ENCODE assay signal across 15 mouse cellular contexts in genomic region chr2:101966017-101966416, GRCm38 (mm10).
DNase-seq lines count a peak whose midpoint lies in the region; ATAC-seq lines count a peak whose summit lies in the region.
"Had no signal": no experiment of that assay in that cellular context is flagged by ENCODE, and none has a peak within 500 bp of the region (broad histone marks: within the 10 kb centered on the region; RNA-seq: fewer than 3 reads in every experiment).

No protein-coding gene starts in this region.

- H3K4me1 ChIP-seq in hindbrain, embryonic 10.5 days (replicated peaks) = peaks cover 65% of the 10 kb centered on the region
- peaks cover 9% of the 10 kb centered on the region for H3K4me1 ChIP-seq in hindbrain, embryonic 16.5 days (ENCODE audit: control insufficient read depth, insufficient read depth, low read depth, low read length)
- H3K4me1 ChIP-seq in liver, embryonic 13.5 days (replicated peaks) = peaks cover 12% of the 10 kb centered on the region; the same call in 1 of the 2 replicates
- peaks cover 16% of the 10 kb centered on the region for H3K4me1 ChIP-seq in liver, embryonic 11.5 days (replicated peaks; ENCODE audit: control insufficient read depth, insufficient read depth, low read length)
- peaks cover 73% of the 10 kb centered on the region for H3K4me1 ChIP-seq in limb, embryonic 10.5 days
- H3K4me1 ChIP-seq in stomach, embryonic 15.5 days = 0 out of 2 replicates have a peak, but pooled peaks cover 12% of the 10 kb centered on the region
- H3K4me1 ChIP-seq: megakaryocyte, embryonic 14.5 days had no signal

- DNase-seq in hindbrain, embryonic 10.5 days (ENCODE audit: low spot score) = no peak
- no peak for DNase-seq in liver, embryonic 13.5 days
- DNase-seq in liver, embryonic 11.5 days (ENCODE audit: low spot score) = no peak
- no peak for DNase-seq in limb, embryonic 10.5 days (ENCODE audit: low spot score)
- DNase-seq in adrenal gland, postnatal 4 days (ENCODE audit: low spot score in 2 of 2) = no peak
- no peak for DNase-seq in lung, postnatal 4 days
- DNase-seq: adrenal gland, postnatal 14 days; lung, embryonic 14.5 days; right cerebral cortex, adult 18-20 months; thymus, adult 2 months had no signal

- no peaks in the 10 kb centered on the region for H3K9me3 ChIP-seq in hindbrain, embryonic 10.5 days
- H3K9me3 ChIP-seq in hindbrain, embryonic 16.5 days (ENCODE audit: control insufficient read depth, low read length) = no peaks in the 10 kb centered on the region
- H3K9me3 ChIP-seq in liver, embryonic 13.5 days (replicated peaks) = no peaks in the 10 kb centered on the region
- H3K9me3 ChIP-seq in liver, embryonic 11.5 days (ENCODE audit: control insufficient read depth, low read length) = no peaks in the 10 kb centered on the region
- no peaks in the 10 kb centered on the region for H3K9me3 ChIP-seq in limb, embryonic 10.5 days (replicated peaks)
- H3K9me3 ChIP-seq in stomach, embryonic 15.5 days = no peaks in the 10 kb centered on the region
- H3K9me3 ChIP-seq: embryonic facial prominence, embryonic 15.5 days; heart, embryonic 15.5 days; megakaryocyte, embryonic 14.5 days had no signal

- no peak overlapping the region for H3K9ac ChIP-seq in hindbrain, embryonic 16.5 days (ENCODE audit: low read depth, low read length)
- H3K9ac ChIP-seq in liver, embryonic 13.5 days = no peak overlapping the region
- H3K9ac ChIP-seq in liver, embryonic 11.5 days (ENCODE audit: low read depth, low read length) = no peak overlapping the region
- no peak overlapping the region for H3K9ac ChIP-seq in stomach, embryonic 15.5 days
- H3K9ac ChIP-seq: embryonic facial prominence, embryonic 15.5 days; heart, embryonic 15.5 days; lung, embryonic 14.5 days had no signal

- 81% methylated on average over 4 of the region's 4 CpGs for WGBS in hindbrain, embryonic 10.5 days
- 62% methylated on average over 4 of the region's 4 CpGs for WGBS in hindbrain, embryonic 16.5 days
- WGBS in liver, embryonic 13.5 days (ENCODE audit: insufficient replicate concordance) = 68% methylated on average over 4 of the region's 4 CpGs
- WGBS in liver, embryonic 11.5 days = 67% methylated on average over 4 of the region's 4 CpGs
- WGBS in limb, embryonic 10.5 days = 66% methylated on average over 4 of the region's 4 CpGs
- 69% methylated on average over 4 of the region's 4 CpGs for WGBS in stomach, embryonic 15.5 days

- H3K36me3 ChIP-seq in hindbrain, embryonic 10.5 days = no peaks in the 10 kb centered on the region
- H3K36me3 ChIP-seq in hindbrain, embryonic 16.5 days (ENCODE audit: control insufficient read depth, insufficient read depth, low read length) = no peaks in the 10 kb centered on the region
- no peaks in the 10 kb centered on the region for H3K36me3 ChIP-seq in liver, embryonic 13.5 days
- no peaks in the 10 kb centered on the region for H3K36me3 ChIP-seq in liver, embryonic 11.5 days (ENCODE audit: control insufficient read depth, insufficient read depth, low read length)
- H3K36me3 ChIP-seq in limb, embryonic 10.5 days = no peaks in the 10 kb centered on the region
- H3K36me3 ChIP-seq in stomach, embryonic 15.5 days = no peaks in the 10 kb centered on the region
- H3K36me3 ChIP-seq: embryonic facial prominence, embryonic 15.5 days; heart, embryonic 15.5 days had no signal

- H3K27ac ChIP-seq in hindbrain, embryonic 10.5 days = peak overlapping the region; percentile 29; the same call in 1 of the 2 replicates
- no peak overlapping the region for H3K27ac ChIP-seq in hindbrain, embryonic 16.5 days (ENCODE audit: low read depth, low read length)
- peak overlapping the region; percentile 6 for H3K27ac ChIP-seq in liver, embryonic 13.5 days
- H3K27ac ChIP-seq in liver, embryonic 11.5 days (ENCODE audit: low read depth, low read length) = no peak overlapping the region
- peak overlapping the region; percentile 61; the same call in 1 of the 2 replicates for H3K27ac ChIP-seq in limb, embryonic 10.5 days
- H3K27ac ChIP-seq in stomach, embryonic 15.5 days = peak overlapping the region; percentile 35; the same call in 1 of the 2 replicates
- H3K27ac ChIP-seq: embryonic facial prominence, embryonic 15.5 days; heart, embryonic 15.5 days had no signal

- ATAC-seq in hindbrain, embryonic 16.5 days = no peak
- no peak for ATAC-seq in liver, embryonic 13.5 days (ENCODE audit: low read depth)
- ATAC-seq in liver, embryonic 11.5 days (replicated peaks; ENCODE audit: low FRiP score) = no peak
- ATAC-seq in stomach, embryonic 15.5 days (ENCODE audit: insufficient read depth, low FRiP score, low read depth) = no peak

- no peak overlapping the region for H3K4me2 ChIP-seq in hindbrain, embryonic 16.5 days (ENCODE audit: low read length)
- no peak overlapping the region for H3K4me2 ChIP-seq in liver, embryonic 13.5 days
- H3K4me2 ChIP-seq in liver, embryonic 11.5 days = no peak overlapping the region
- H3K4me2 ChIP-seq in stomach, embryonic 15.5 days = peak overlapping the region; percentile 2; the same call in 1 of the 2 replicates
- H3K4me2 ChIP-seq: embryonic facial prominence, embryonic 15.5 days; heart, embryonic 15.5 days; lung, embryonic 14.5 days had no signal

- H3K27me3 ChIP-seq in hindbrain, embryonic 10.5 days (ENCODE audit: insufficient read depth, poor library complexity, severe bottlenecking) = no peaks in the 10 kb centered on the region
- H3K27me3 ChIP-seq in hindbrain, embryonic 16.5 days (replicated peaks; ENCODE audit: control insufficient read depth, insufficient read depth, low read length) = no peaks in the 10 kb centered on the region
- H3K27me3 ChIP-seq in liver, embryonic 13.5 days = no peaks in the 10 kb centered on the region
- H3K27me3 ChIP-seq in liver, embryonic 11.5 days (replicated peaks; ENCODE audit: control insufficient read depth, insufficient read depth, low read length) = no peaks in the 10 kb centered on the region
- no peaks in the 10 kb centered on the region for H3K27me3 ChIP-seq in limb, embryonic 10.5 days (ENCODE audit: low read depth, poor library complexity, severe bottlenecking)
- no peaks in the 10 kb centered on the region for H3K27me3 ChIP-seq in stomach, embryonic 15.5 days (replicated peaks)
- H3K27me3 ChIP-seq: embryonic facial prominence, embryonic 15.5 days; heart, embryonic 15.5 days had no signal

- no peak overlapping the region for H3K4me3 ChIP-seq in hindbrain, embryonic 10.5 days
- no peak overlapping the region for H3K4me3 ChIP-seq in hindbrain, embryonic 16.5 days (ENCODE audit: low read length)
- no peak overlapping the region for H3K4me3 ChIP-seq in liver, embryonic 13.5 days (replicated peaks)
- no peak overlapping the region for H3K4me3 ChIP-seq in liver, embryonic 11.5 days (ENCODE audit: low read depth, low read length)
- no peak overlapping the region for H3K4me3 ChIP-seq in limb, embryonic 10.5 days
- H3K4me3 ChIP-seq in stomach, embryonic 15.5 days (replicated peaks) = no peak overlapping the region
- H3K4me3 ChIP-seq: embryonic facial prominence, embryonic 15.5 days; heart, embryonic 15.5 days; megakaryocyte, embryonic 14.5 days had no signal

Comparison
In these comparisons a context has a peak if more than half of its experiments do, and no peak if none do; other contexts are left out.
1. H3K27ac ChIP-seq: peak in hindbrain, embryonic 10.5 days (single experiment), liver, embryonic 13.5 days (single experiment), limb, embryonic 10.5 days (single experiment) and stomach, embryonic 15.5 days (single experiment); none in hindbrain, embryonic 16.5 days (single experiment) and liver, embryonic 11.5 days (single experiment).